ENCODE assay signal across 9 mouse cellular contexts in the genomic region with DNA sequence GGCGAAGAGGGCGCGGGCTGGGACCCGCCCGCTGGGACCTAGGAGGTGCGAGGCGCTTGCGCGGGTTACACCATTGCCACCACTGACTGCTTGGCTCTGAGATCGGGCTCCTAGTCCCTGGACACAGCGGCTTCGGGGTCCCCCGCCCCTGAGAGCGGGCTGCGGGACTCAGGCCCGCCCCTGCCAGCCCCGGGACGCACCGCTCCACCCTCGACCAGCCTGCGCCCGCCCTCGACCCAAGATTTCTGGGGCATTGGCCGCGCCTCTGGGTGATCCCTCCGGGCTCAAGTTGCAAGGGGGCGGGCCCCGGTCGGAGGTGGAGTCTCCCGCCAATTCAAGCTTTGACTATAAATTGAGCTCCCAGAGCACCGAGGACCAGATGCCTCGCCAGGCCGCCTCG. TPM values are rescaled to one million over a fixed set of nuclear protein-coding genes. Genes with fewer than 3 reads are reported as not detected.
A peak's percentile ranks its signal among the peaks of the same experiment; 100 is the strongest.
DNase-seq lines count a peak whose midpoint lies in the region; ATAC-seq lines count a peak whose summit lies in the region.
"Had no signal": no experiment of that assay in that cellular context is flagged by ENCODE, and none has a peak within 500 bp of the region (broad histone marks: within the 10 kb centered on the region; RNA-seq: fewer than 3 reads in every experiment).

A gene (plus strand): TSS at position 216 of the 400 bp plus-strand sequence.

- peak; percentile 43; the same call in 1 of the 2 replicates for ATAC-seq in limb, embryonic 12.5 days (ENCODE audit: insufficient number of reproducible peaks, insufficient read depth, low FRiP score, low TSS enrichment, low read depth)
- no peak for ATAC-seq in midbrain, embryonic 14.5 days (ENCODE audit: low FRiP score, low TSS enrichment)

- H3K4me1 ChIP-seq in brown adipose tissue, adult 24 weeks (ENCODE audit: control insufficient read depth, insufficient read depth, insufficient read length, low read length) = no peaks in the 10 kb centered on the region
- H3K4me1 ChIP-seq in limb, embryonic 12.5 days (replicated peaks) = peaks cover 30% of the 10 kb centered on the region
- H3K4me1 ChIP-seq in midbrain, embryonic 14.5 days (ENCODE audit: control insufficient read depth, insufficient read depth, low read length) = no peaks in the 10 kb centered on the region
- H3K4me1 ChIP-seq: megakaryocyte, embryonic 14.5 days had no signal

- H3K9me3 ChIP-seq in limb, embryonic 12.5 days = no peaks in the 10 kb centered on the region
- no peaks in the 10 kb centered on the region for H3K9me3 ChIP-seq in midbrain, embryonic 14.5 days (ENCODE audit: control insufficient read depth, low read length)

- DNase-seq in ES-CJ7 (ENCODE audit: low read depth, low spot score) = peak; percentile 73
- DNase-seq in heart, postnatal 4 days = peak; percentile 12
- DNase-seq in midbrain, embryonic 14.5 days = no peak
- peak; percentile 88 for DNase-seq in yolk sac, embryonic 10.5 days (ENCODE audit: low spot score)
- no peak for DNase-seq in thymus, adult 18-20 months
- DNase-seq in thymus, postnatal 36 days = no peak

- H3K27me3 ChIP-seq in limb, embryonic 12.5 days = peaks cover 100% of the 10 kb centered on the region
- H3K27me3 ChIP-seq in midbrain, embryonic 14.5 days (ENCODE audit: control insufficient read depth, insufficient read depth, low read length) = peaks cover 84% of the 10 kb centered on the region

- H3K9ac ChIP-seq in limb, embryonic 12.5 days (replicated peaks) = peak within 1 kb of the TSS; percentile 45
- H3K9ac ChIP-seq in midbrain, embryonic 14.5 days (replicated peaks; ENCODE audit: low read length) = peak within 1 kb of the TSS; percentile 16; the same call in 1 of the 2 replicates

- H3K36me3 ChIP-seq in limb, embryonic 12.5 days = no peaks in the 10 kb centered on the region
- no peaks in the 10 kb centered on the region for H3K36me3 ChIP-seq in midbrain, embryonic 14.5 days (ENCODE audit: control insufficient read depth, insufficient read depth, low read length)

- peak within 1 kb of the TSS; percentile 68 for H3K4me2 ChIP-seq in limb, embryonic 12.5 days
- H3K4me2 ChIP-seq in midbrain, embryonic 14.5 days (ENCODE audit: low read length) = peak within 1 kb of the TSS; percentile 63

- H3K4me3 ChIP-seq in brown adipose tissue, adult 24 weeks (ENCODE audit: insufficient read depth, low read depth, low read length) = 0 out of 2 replicates have a peak within 1 kb of the TSS, but pooled peaks have one; percentile 1
- H3K4me3 ChIP-seq in limb, embryonic 12.5 days (replicated peaks) = peak within 1 kb of the TSS; percentile 46
- peak within 1 kb of the TSS; percentile 41 for H3K4me3 ChIP-seq in midbrain, embryonic 14.5 days (replicated peaks; ENCODE audit: low read depth, low read length)
- H3K4me3 ChIP-seq: megakaryocyte, embryonic 14.5 days had no signal

- WGBS in limb, embryonic 12.5 days = under 1% methylated on average over 33 of the region's 34 CpGs
- 1% methylated on average over 32 of the region's 34 CpGs for WGBS in midbrain, embryonic 14.5 days

- no peak within 1 kb of the TSS for H3K27ac ChIP-seq in brown adipose tissue, adult 24 weeks (replicated peaks; ENCODE audit: low read depth, low read length)
- H3K27ac ChIP-seq in limb, embryonic 12.5 days = no peak within 1 kb of the TSS
- H3K27ac ChIP-seq in midbrain, embryonic 14.5 days (replicated peaks; ENCODE audit: low read depth, low read length) = no peak within 1 kb of the TSS

RNA-seq across cellular contexts. Expression of the gene that starts here (rescaled TPM):
- not detected in 2 replicates for polyA plus RNA-seq in brown adipose tissue, adult 24 weeks (2012; ENCODE audit: insufficient read depth, insufficient read length, missing spikeins)
- not detected for total RNA-seq in heart, postnatal 4 days (2021)
- polyA plus RNA-seq in limb, embryonic 12.5 days (2016; fragmentation: Nextera tagmentation; extraction: Ambion mirVana) = 0.85 and 1.0 TPM in 2 replicates
- 0.30 and 1.5 TPM in 2 replicates for polyA plus RNA-seq in midbrain, embryonic 14.5 days (2014; fragmentation: Nextera tagmentation; extraction: Ambion mirVana)

Comparison
In these comparisons a context has a peak if more than half of its experiments do, and no peak if none do; other contexts are left out.
1. Peak in DNase-seq in heart, postnatal 4 days; RNA of the gene not detected or under 1 TPM.
2. DNase-seq: peak in ES-CJ7 (single experiment) and yolk sac, embryonic 10.5 days (single experiment); none in midbrain, embryonic 14.5 days (single experiment), thymus, adult 18-20 months (0 of 2) and thymus, postnatal 36 days (0 of 2).
3. Peak in every context shown above with its lines, with median percentiles within 50 percentile points of each other: H3K4me3 ChIP-seq.